Mouse (Mus musculus) mesoderm, embryonic 11.5 days (tissue): ENCODE data around the gene Numb.
"Not testable (repeated sequence)": the region's sequence is repeated elsewhere in the genome, so short reads cannot be mapped to it uniquely, and the experiment has no call there.

Source experiments
- DNase-seq: peaks from one replicate; pipeline ENCODE4 v3.0.0-alpha.2; 2012; ENCODE audit warnings: low read depth, low spot score

Gene Numb

DNA sequence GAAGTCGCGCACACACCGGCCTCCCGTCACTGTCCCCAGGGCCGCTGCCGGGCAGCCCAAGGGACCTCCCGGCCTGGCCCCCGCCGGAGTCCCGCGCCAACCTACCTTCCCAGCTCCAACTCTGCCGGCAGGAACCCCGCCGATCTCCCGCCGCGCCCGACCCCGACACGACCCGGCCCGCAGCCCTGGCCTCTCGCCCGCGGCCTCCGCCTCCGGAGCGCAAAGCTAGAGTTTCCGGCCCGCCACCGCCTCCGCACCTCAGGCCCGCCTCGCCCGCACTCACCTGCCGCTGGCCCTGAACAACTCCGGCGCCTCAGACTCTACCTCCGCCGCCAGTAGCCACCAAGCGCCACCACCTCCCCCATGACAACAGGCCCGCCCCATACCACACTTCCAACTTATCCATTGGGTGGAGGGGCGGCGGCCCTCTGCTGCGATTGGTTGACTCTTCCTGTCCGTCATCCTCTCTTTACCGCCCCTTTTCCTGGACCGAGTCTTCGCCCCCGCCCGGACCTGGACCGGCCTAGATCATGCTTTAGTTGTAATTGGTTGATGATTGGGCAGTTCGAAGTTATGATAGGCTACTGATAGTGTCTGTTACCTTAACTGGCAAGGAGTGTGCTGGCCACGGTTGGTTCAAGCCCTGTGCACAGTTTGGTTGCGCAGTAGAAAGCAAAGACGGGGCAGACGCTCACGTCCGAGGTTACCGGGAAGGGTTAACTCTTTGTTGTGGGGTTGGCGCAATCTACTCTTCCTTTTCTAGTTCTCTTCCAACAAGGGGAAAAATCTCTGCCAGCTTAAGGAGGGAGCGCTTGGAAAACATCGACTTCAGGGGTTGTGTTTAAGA, at the start of gene Numb:
TSS of gene Numb (minus strand) at position 400 of the 847 bp plus-strand sequence.
- peak; percentile 99 for DNase-seq

DNA sequence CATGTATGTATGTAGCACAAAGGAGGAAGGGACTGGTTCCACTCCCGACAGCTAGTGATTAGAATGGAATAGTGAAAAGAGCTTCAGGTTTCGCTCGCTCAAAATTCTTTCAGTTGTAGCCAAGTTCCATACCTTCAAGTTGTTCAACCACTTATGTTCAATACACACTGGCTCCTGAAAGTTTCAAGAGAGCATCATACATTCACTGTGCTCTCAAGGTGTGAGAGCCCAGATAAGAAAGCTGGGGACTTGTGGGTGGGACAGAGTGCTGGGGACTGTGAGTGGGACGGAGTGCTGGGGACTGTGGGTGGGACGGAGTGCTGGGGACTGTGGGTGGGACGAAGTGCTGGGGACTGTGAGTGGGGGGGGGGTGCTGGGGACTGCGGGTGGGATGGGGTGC, 43.5 kb upstream of the Numb start:
- no peak for DNase-seq

GRCm38 (mm10) chr12:83958278-83958677, 36.5 kb upstream of the Numb start:
- no peak for DNase-seq

DNA sequence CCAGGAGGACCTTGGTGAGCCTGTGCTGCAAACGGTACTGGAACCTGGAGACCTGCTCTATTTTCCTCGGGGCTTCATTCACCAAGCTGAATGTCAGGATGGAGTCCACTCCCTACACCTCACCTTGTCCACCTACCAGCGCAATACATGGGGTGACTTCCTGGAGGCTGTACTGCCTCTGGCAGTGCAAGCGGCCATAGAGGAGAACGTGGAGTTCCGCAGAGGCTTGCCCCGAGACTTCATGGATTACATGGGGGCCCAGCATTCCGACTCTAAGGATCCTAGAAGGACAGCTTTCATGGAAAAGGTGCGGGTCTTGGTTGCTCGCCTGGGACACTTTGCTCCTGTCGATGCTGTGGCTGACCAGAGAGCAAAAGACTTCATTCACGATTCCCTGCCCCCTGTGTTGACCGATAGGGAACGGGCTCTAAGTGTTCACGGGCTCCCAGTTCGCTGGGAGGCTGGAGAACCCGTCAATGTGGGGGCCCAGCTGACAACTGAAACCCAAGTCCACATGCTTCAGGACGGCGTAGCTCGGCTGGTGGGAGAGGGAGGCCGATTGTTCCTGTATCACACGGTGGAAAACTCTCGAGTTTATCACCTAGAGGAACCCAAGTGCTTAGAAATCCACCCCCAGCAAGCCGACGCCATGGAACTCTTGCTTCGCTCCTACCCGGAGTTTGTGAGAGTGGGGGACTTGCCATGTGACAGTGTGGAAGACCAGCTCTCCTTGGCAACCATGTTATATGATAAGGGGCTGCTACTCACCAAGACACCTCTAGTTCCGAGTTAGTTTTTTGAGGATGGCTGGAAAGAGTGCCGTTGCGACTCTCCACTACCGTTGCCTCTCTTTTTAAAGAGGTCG, 30.2 kb upstream of the Numb start:
- DNase-seq, result no peak

GRCm38 (mm10) chr12:83950840-83951701, 29.3 kb upstream of the Numb start:
- peak; percentile 39 for DNase-seq

DNA sequence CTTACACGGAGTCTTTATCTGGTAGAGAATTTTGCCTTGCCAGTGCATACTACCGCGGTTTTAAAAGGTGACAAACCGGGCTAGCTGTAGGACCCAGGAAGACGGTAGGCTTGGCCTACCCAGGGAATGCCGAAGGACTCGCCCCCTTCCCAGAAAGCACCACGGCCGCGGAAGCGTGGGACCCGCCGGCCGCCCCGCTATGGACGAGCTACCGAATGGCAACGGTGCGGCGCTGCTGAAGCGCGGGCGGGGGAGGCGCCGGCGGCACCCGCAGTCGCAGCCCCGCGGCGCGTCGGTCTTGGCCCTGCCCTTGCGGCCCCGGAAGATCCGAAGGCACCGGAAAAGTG, 28.7 kb upstream of the Numb start, which contains the start of gene Riox1:
TSS of gene Riox1 (plus strand) at position 116 of the 347 bp plus-strand sequence.
- DNase-seq, result peak; percentile 87

DNA sequence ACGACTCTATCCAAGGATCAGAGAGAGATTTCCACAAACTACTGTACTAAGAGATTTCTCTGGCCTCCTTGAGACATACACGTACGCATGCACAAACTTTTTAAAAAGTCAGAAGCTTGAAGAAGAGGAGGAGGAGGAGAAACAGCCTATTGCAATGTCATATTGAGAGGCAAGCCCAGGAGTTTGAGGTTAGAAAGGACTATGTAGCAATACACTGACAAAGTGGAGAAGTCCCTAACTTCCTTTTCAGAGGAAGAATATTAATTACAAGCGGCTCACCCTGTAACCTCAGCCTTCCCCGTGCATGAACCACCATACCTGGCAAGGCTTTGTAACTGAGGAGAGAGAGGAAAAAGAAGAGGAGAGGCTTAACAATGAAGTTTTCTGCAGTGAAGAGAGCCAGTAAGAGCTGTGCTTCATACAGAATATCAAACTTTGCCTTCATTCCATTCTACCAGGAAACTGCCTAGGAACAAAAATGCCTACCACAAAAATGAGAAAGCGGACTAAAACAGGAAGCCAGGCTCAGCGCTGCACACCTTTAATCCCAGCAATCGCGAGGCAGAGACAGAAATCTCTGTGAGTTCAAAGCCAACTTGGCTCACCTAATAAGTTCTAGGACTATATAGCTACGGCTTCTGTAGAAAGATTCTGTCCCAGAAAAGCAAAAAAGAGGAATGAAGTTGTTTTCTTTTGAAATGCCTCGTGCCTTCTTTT, 28.2 kb upstream of the Numb start:
- no peak for DNase-seq

- no peak for DNase-seq
These were observed 27.3 kb upstream of the Numb start for GRCm38 (mm10) chr12:83949043-83949442.

DNA sequence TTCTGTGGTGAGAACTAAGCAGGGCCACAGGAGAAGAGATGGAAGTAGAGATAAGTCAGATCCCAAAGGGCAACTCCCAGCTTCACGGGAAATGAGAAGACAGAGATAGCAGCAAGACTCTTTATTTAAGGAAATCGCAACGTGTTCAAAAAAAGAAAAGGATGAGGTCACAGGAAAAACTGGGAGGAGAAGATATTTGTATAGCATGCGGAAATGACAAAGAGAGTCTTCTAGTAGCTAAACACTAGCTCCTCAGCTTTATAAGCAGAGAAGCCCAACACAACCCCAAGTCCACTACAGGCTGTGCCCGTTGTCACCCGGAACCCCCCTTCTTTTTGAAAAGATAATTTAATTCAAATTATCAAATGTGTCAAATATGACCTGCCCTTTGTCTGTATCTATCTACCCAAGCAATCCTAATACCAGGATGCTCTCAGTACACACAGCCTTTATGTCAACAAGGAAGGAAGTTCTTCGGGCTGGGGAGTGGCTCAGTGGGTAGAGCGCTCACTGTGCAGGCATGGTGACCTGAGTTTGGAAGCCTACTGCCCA, 25.6 kb upstream of the Numb start:
- DNase-seq, result no peak

DNA sequence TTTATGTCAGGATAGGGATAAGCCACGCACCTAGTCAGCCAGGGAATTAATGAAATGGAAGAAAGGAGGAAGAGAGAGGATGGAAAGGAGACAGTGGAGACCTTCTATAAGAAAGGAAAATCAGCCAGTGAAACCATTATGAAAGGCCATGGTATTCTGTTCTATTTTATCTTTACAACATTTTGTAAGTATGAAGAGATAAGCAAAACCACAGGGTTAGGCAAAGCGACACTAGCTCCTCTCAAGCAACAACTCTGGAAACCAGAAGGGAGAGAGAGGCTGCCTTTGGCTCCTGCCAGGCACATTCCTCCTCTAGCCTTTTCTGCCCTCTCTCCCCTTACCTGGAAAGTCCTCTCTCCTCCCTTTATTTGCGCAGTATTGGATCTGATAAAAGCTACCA, 20.2 kb upstream of the Numb start:
- no peak for DNase-seq

GRCm38 (mm10) chr12:83940031-83940430, 18.3 kb upstream of the Numb start:
- no peak for DNase-seq

- no peak for DNase-seq
These were observed 17.6 kb upstream of the Numb start for GRCm38 (mm10) chr12:83939332-83939731.

DNA sequence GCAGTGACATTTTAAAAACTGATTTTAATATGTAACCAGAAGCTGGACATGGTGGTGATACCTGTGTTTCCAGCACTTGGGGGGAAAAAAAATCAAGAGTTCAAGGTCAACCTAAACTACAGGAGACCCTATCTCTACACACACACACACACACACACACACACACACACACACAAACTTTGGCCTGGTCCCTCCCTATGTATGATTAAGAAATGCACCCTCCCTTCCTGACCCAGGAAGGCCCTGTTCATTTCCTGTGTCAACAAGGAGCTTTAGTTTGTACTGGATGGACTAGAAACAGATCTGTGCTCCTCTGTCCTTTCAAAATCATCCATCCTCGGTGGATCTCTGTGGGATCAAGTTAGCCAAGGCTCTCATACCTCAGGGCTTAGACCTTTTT, 16.9 kb upstream of the Numb start:
- DNase-seq, result not testable (repeated sequence)

DNA sequence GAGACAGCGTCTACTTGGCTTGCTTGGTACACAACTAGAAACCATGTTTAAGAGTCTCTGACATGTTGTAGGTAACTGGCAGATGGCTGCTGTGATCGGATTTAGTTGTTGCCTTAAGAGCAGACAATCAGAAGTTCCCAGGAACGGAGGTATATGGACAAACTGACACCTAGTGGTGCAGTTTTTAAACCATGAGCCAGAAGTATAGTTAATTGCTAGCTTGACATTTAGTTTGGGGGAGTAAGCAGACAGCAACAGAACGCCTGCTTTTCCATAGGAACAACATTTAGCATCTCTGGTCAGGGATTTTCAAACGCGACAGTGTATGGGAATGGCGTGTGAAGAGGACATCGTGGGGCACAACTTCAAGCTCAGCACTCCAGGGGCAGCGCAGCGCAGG, 15.9 kb upstream of the Numb start:
- DNase-seq, result no peak

GRCm38 (mm10) chr12:83929186-83929804, 7.6 kb upstream of the Numb start:
- DNase-seq, result no peak

DNA sequence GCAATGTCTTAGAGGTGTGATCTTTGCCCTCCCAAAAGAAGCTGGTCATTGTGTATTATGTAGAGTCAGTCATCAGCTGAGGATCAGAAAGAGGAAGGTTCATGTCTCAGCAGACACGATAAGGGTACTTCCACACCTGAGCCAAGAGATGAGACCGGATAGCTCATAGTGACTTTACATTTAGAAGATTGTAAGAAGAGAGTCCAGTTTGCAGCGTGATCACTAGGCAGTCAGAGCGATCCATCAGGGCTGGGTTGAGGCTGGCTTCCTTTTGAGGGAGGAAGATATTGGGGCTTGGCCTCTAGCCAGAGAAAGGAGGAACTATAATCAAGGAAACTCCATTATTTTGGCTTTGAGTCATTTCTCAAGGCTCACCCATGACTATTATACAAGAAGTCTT, 6.0 kb upstream of the Numb start:
- no peak for DNase-seq

DNA sequence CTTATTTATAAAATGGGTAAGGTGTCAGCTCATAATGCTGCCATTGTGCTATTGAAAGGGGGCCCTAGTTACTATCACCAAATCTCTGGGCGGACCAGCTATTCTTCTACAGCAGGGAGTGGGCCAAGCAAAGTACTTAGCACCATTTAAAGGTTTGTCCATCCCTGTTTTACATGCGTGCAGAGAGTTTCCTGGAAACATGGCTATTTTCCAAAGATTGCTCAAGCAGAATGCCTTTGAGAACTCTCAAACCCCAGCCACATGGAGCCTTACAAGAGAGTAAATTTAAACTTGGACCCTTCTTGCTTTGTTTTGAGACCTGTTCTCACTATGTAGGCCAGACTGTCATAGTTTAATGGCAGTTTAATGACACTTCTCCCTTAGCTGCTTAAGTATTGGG, 4.3 kb upstream of the Numb start:
- no peak for DNase-seq

DNA sequence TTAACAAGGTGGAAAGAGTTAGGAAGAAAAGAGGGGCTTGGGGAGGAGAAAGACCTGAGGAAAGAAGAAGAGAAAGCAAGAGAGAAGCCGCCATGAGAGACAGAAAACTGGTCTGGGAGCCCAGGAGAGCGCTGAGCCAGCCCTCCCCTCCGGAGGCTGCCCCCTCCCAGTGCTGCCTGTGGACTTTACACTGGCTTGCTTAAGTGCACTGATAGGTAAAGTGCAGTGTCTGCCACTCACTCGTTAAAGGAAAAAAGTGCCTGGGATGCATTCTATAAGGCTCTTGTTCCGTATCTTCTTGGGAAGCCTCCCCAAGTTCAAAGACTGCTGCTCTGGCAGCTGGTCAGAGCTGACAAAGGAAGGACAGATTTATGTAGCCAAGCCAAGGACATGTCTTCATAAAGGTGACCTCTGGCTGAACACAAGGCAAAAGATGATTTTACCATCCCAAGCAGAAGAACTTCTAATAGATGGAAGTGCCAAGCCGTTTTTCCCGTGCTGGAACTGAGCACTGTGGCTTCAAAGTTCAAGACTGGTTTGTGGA, 3.5 kb upstream of the Numb start:
- DNase-seq, result no peak

DNA sequence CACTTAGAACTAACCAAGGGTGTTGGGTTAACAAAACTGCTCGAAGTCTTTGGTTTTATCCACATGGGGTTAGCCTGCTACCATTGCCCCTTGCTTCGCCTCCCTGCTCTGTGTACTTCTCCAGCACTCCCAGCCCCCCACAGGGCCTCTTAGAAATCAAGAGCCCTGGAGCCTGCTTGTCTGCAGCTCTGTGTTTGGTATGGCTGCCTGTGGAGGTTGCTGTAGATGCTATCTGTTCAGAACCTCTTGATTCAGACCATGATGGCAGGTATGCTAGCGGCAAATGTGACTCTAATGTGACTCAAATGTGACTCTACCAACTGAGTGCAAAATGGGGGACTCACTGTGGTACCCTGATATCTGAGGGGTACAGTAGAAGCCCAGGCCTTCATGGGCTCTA, 2.6 kb upstream of the Numb start:
- no peak for DNase-seq

- DNase-seq, result no peak
These were observed 1.7 kb upstream of the Numb start for GRCm38 (mm10) chr12:83923486-83923859.
